Mouse (Mus musculus): ENCODE data around the gene Stk32b. TPM values are rescaled to one million over a fixed set of nuclear protein-coding genes. Genes with fewer than 3 reads are reported as not detected.

Stk32b gene
- polyA plus RNA-seq, 1 experiment from 2014 or later = 3.4 TPM

- H3K4me1 ChIP-seq = no peaks in the 10 kb centered on the region
- ATAC-seq (replicated peaks; ENCODE audit: low FRiP score) = no peak
- H3K27ac ChIP-seq = no peak overlapping the region
- no peak overlapping the region for H3K4me3 ChIP-seq (replicated peaks)
- no peaks in the 10 kb centered on the region for H3K27me3 ChIP-seq
- WGBS = 75% methylated on average over 6 of the region's 6 CpGs
- H3K9ac ChIP-seq = no peak overlapping the region
- H3K36me3 ChIP-seq = no peaks in the 10 kb centered on the region
- no peak overlapping the region for H3K4me2 ChIP-seq
- H3K9me3 ChIP-seq (replicated peaks) = no peaks in the 10 kb centered on the region
These were observed 130.9 kb downstream of the Stk32b start for GRCm38 (mm10) chr5:37586071-37586470.

- H3K27me3 ChIP-seq = no peaks in the 10 kb centered on the region
- H3K9ac ChIP-seq = no peak overlapping the region
- no peaks in the 10 kb centered on the region for H3K4me1 ChIP-seq
- H3K4me2 ChIP-seq = no peak overlapping the region
- ATAC-seq (replicated peaks; ENCODE audit: low FRiP score) = no peak
- H3K27ac ChIP-seq = no peak overlapping the region
- H3K9me3 ChIP-seq (replicated peaks) = no peaks in the 10 kb centered on the region
- WGBS = 49% methylated on average over 6 of the region's 6 CpGs
- no peaks in the 10 kb centered on the region for H3K36me3 ChIP-seq
- no peak overlapping the region for H3K4me3 ChIP-seq (replicated peaks)
These were observed 141.5 kb downstream of the Stk32b start for GRCm38 (mm10) chr5:37575427-37575826.

DNA sequence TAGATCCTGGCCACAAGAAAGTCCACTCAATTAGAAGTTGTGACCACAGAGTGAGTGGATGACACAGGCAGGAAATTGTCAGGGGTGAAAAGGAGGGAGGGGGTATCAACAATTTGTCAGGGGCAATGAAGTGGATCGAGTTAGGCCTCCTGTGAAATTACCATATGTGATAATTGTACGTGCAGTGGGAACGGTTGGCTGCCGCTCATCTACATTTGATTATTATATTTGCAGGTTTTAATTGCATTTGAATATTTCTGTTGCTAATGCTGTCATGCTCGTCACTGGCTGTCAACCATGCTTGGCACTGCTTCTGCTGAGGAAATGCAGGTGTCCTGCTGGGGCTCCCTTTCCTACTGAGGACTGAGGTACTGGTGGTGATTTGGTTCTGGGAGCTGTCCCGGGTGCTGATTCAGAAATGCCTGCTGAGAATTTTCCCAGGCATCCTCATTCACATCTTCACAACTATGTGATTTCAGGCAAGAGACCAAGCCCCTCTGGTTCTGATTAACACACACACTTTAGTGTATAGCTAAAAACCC is 159.6 kb downstream of the Stk32b start:
- Histone ChIP-seq H3K27me3 (no peaks in the 10 kb centered on the region), H3K4me1 (no peaks in the 10 kb centered on the region), H3K9ac (no peak overlapping the region), H3K4me2 (no peak overlapping the region), H3K36me3 (no peaks in the 10 kb centered on the region), H3K4me3 (replicated peaks) (no peak overlapping the region), H3K27ac (no peak overlapping the region), H3K9me3 (replicated peaks) (no peaks in the 10 kb centered on the region)
- ATAC-seq (replicated peaks; ENCODE audit: low FRiP score) = no peak
- 56% methylated on average over 6 of the region's 6 CpGs for WGBS

- 77% methylated on average over 4 of the region's 4 CpGs for WGBS
- no peak overlapping the region for H3K9ac ChIP-seq
- no peak overlapping the region for H3K4me3 ChIP-seq (replicated peaks)
- no peak overlapping the region for H3K27ac ChIP-seq
- no peaks in the 10 kb centered on the region for H3K27me3 ChIP-seq
- H3K9me3 ChIP-seq (replicated peaks) = no peaks in the 10 kb centered on the region
- H3K4me1 ChIP-seq = no peaks in the 10 kb centered on the region
- no peaks in the 10 kb centered on the region for H3K36me3 ChIP-seq
- ATAC-seq (replicated peaks; ENCODE audit: low FRiP score) = no peak
- no peak overlapping the region for H3K4me2 ChIP-seq
These were observed 162.7 kb downstream of the Stk32b start for GRCm38 (mm10) chr5:37554231-37554630.

DNA sequence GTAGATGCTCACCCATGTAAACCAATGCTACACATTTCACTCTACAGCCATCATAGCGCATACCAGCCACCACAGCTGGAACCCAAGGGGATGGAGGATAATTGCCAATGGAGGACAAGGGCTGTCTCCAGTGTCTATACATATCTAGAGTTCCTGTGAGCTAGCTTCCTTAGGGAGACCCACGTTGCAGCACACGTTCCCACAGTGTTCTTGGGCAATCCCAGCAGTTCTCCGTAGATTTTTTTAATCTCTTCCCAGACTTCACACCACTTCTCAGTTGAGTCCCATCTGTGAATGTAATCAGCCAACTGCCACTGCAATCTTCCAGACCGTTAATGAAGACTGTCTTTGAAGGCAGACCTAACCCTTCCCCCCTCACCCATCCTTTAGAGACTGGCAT is 165.3 kb downstream of the Stk32b start:
- Histone ChIP-seq H3K27me3 (no peaks in the 10 kb centered on the region), H3K36me3 (no peaks in the 10 kb centered on the region), H3K4me1 (no peaks in the 10 kb centered on the region), H3K27ac (no peak overlapping the region), H3K4me2 (no peak overlapping the region), H3K4me3 (replicated peaks) (no peak overlapping the region), H3K9ac (no peak overlapping the region), H3K9me3 (replicated peaks) (no peaks in the 10 kb centered on the region)
- WGBS = 79% methylated on average over 5 of the region's 5 CpGs
- no peak for ATAC-seq (replicated peaks; ENCODE audit: low FRiP score)

DNA sequence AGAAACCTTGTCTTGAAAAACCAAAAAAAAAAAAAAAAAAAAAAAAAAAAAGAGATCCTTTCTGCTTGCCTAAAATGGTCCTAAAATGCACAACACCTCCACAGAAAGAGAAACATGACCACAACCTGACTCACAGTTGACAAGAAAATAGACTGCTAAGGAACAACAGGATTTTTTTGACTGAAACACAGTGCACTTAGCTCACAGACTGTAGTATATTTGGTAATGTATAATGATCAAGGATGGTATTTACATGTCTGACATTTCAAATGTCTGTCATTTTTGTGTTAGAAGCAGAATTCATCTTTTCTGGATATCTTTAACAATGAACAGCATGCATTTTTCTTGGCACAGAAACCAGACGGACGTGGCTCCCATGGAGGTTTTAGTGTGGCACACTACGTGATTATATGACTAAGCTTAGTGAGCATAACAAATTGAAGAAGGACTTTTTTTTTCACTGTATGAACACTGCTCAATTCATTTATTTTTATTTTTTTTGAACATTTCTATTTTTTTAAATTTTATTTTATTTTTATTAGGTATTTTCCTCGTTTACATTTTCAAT is 181.2 kb downstream of the Stk32b start:
- no peak for ATAC-seq (replicated peaks; ENCODE audit: low FRiP score)
- Histone ChIP-seq H3K36me3 (no peaks in the 10 kb centered on the region), H3K4me1 (no peaks in the 10 kb centered on the region), H3K27ac (no peak overlapping the region), H3K9ac (no peak overlapping the region), H3K9me3 (replicated peaks) (no peaks in the 10 kb centered on the region), H3K4me3 (replicated peaks) (no peak overlapping the region), H3K4me2 (no peak overlapping the region), H3K27me3 (no peaks in the 10 kb centered on the region)
- WGBS = 91% methylated on average over 4 of the region's 4 CpGs

GRCm38 (mm10) chr5:37535227-37535626 is 181.7 kb downstream of the Stk32b start:
- no peak for ATAC-seq (replicated peaks; ENCODE audit: low FRiP score)
- no peaks in the 10 kb centered on the region for H3K27me3 ChIP-seq
- 83% methylated on average over 5 of the region's 5 CpGs for WGBS
- no peak overlapping the region for H3K4me2 ChIP-seq
- H3K4me3 ChIP-seq (replicated peaks) = no peak overlapping the region
- no peaks in the 10 kb centered on the region for H3K4me1 ChIP-seq
- H3K36me3 ChIP-seq = no peaks in the 10 kb centered on the region
- H3K9me3 ChIP-seq (replicated peaks) = no peaks in the 10 kb centered on the region
- H3K9ac ChIP-seq = no peak overlapping the region
- H3K27ac ChIP-seq = no peak overlapping the region

- Histone ChIP-seq H3K4me1 (no peaks in the 10 kb centered on the region), H3K4me3 (replicated peaks) (no peak overlapping the region), H3K4me2 (no peak overlapping the region), H3K9ac (no peak overlapping the region), H3K27ac (no peak overlapping the region), H3K36me3 (no peaks in the 10 kb centered on the region), H3K9me3 (replicated peaks) (no peaks in the 10 kb centered on the region), H3K27me3 (no peaks in the 10 kb centered on the region)
- WGBS = 41% methylated on average over 5 of the region's 5 CpGs
- no peak for ATAC-seq (replicated peaks; ENCODE audit: low FRiP score)
These were observed 191.6 kb downstream of the Stk32b start for GRCm38 (mm10) chr5:37525363-37525762.

DNA sequence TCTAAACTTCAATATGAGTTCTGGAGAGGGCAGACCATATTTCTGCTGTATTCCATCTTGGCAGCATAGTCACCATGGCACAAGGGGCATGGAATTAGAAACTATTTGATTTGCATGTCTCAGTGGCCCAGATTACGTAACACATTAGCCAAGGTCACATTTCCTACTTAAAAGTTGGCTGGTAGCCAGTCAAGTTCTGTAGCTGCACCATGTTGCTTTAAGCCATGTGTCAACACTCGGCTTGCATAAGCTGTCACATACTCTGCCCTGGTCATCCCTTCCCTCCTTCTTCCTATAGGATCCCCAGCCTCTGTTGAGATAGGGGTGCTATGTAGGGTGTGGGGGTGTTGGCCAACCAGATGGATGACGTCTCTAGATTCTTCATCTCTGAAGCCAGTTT is 196.5 kb downstream of the Stk32b start:
- 69% methylated on average over 3 of the region's 3 CpGs for WGBS
- Histone ChIP-seq H3K4me3 (replicated peaks) (no peak overlapping the region), H3K36me3 (no peaks in the 10 kb centered on the region), H3K9me3 (replicated peaks) (no peaks in the 10 kb centered on the region), H3K27ac (no peak overlapping the region), H3K4me2 (no peak overlapping the region), H3K9ac (no peak overlapping the region), H3K4me1 (no peaks in the 10 kb centered on the region), H3K27me3 (no peaks in the 10 kb centered on the region)
- no peak for ATAC-seq (replicated peaks; ENCODE audit: low FRiP score)

GRCm38 (mm10) chr5:37512479-37512878 is 204.5 kb downstream of the Stk32b start:
- Histone ChIP-seq H3K4me1 (no peaks in the 10 kb centered on the region), H3K4me2 (no peak overlapping the region), H3K27me3 (no peaks in the 10 kb centered on the region), H3K4me3 (replicated peaks) (no peak overlapping the region), H3K9me3 (replicated peaks) (no peaks in the 10 kb centered on the region), H3K36me3 (no peaks in the 10 kb centered on the region), H3K27ac (no peak overlapping the region), H3K9ac (no peak overlapping the region)
- no peak for ATAC-seq (replicated peaks; ENCODE audit: low FRiP score)
- 54% methylated on average over 2 of the region's 2 CpGs for WGBS

- 50% methylated on average over 12 of the region's 12 CpGs for WGBS
- Histone ChIP-seq H3K9ac (no peak overlapping the region), H3K36me3 (no peaks in the 10 kb centered on the region), H3K4me1 (no peaks in the 10 kb centered on the region), H3K9me3 (replicated peaks) (no peaks in the 10 kb centered on the region), H3K27me3 (no peaks in the 10 kb centered on the region), H3K4me3 (replicated peaks) (no peak overlapping the region), H3K27ac (no peak overlapping the region), H3K4me2 (no peak overlapping the region)
- no peak for ATAC-seq (replicated peaks; ENCODE audit: low FRiP score)
These were observed 210.0 kb downstream of the Stk32b start for GRCm38 (mm10) chr5:37506880-37507519.

- Histone ChIP-seq H3K36me3 (no peaks in the 10 kb centered on the region), H3K4me1 (no peaks in the 10 kb centered on the region), H3K4me3 (replicated peaks) (no peak overlapping the region), H3K27ac (no peak overlapping the region), H3K9me3 (replicated peaks) (no peaks in the 10 kb centered on the region), H3K27me3 (no peaks in the 10 kb centered on the region), H3K9ac (no peak overlapping the region), H3K4me2 (no peak overlapping the region)
- WGBS = 79% methylated on average over 3 of the region's 3 CpGs
- ATAC-seq (replicated peaks; ENCODE audit: low FRiP score) = no peak
These were observed 221.9 kb downstream of the Stk32b start for GRCm38 (mm10) chr5:37494984-37495476.

Data from kidney, embryonic 15.5 days (tissue).